Mouse (Mus musculus) left cerebral cortex, postnatal 25 days (tissue): Measurements from ENCODE around the gene Pias4. TPM values are rescaled to one million over a fixed set of nuclear protein-coding genes. Genes with fewer than 3 reads are reported as not detected.
"Not testable (repeated sequence)": the region's sequence is repeated elsewhere in the genome, so short reads cannot be mapped to it uniquely, and the experiment has no call there.

Experiments used
- DNase-seq, 2 experiments: peaks; one replicate each; pipeline ENCODE4 v3.0.0; 2022; ENCODE audit warnings: low spot score in 2 of 2, mixed read lengths in 1 of 2
- intact Hi-C: fragments of 180-260 bp; cut with DNase I; formaldehyde crosslinking; loops from one replicate; pipeline ENCODE4 v1.15.1; 2025
- total RNA-seq, 2 experiments: library from RNA; stranded (reverse); gene quantifications; 2 replicates each; pipeline ENCODE4 v1.2.3; 2021

Gene Pias4
- total RNA-seq, 2 experiments from 2014 or later = 26.6 to 28.7 TPM

DNA sequence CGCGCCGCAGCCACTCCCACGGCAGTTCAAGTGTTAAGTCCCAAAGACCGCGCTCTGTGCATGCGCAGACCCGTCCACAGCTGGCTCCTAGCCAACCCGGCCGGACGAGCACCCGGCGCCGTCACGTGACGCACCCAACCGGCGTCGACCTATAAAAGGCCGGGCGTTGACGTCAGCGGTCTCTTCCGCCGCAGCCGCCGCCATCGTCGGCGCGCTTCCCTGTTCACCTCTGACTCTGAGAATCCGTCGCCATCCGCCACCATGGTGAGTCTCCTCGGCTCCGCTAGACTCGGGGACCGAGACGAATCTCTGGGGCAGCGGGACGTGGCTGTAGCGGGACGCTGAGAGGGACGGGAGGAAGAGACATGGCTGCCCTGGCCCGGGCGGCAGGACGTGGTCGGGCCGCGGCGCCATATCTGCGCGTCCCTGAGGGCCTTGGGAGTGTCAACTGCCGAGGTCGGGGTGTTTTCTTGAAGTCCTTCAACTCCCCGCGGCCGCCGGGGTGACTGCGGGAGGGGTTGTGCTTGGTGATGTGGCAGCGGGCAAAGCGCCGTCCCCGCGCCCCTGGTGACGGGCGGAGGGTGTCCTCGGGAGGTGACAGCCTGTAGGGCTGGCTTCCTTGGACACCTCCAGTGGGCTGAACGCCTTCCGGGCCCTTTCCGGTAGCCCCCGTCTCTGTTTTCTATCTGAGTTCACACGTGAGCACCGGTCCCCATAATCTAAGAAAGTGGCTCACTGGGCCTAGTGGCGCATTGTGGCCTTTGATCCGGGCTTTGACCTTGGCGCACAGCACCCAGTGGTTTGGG is 8.9 kb upstream of the Pias4 start, which contains the start of gene Eef2:
TSS of gene Eef2 (plus strand) at position 166 of the 806 bp plus-strand sequence.
- intact Hi-C loops = loop anchor here (2.0 kb wide), 1 partner anchor 40 kb away; no protein-coding TSS in a partner anchor
- peak; percentile 98 to 100 for DNase-seq

DNA sequence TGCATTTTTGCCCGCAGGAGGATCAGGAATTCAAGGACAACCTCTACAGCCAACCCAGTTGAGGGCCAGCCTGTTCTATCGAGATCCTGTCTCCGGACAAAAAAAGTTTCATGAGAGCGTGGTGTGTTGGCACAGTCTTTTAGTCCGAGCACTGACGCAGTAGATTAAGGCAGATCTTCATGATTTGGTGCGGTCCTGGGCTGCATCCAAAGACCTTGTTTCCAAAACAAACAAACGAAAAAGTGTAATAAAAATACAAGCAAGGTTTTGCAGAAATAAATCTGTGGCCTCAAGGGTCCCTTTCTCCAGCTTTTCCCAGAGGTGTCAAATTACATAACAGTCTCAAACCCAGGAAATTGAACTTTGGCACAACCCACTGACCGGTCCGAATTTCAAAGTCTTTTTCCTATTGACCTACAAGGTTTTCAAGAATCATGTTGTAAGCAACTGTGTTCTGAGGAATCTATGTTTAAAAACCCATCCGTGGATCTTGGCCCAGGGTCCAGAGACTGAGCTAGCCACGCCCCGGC is 8.3 kb upstream of the Pias4 start:
- peak in 1 of 2 experiments; percentile 40 for DNase-seq
- intact Hi-C loops = loop anchor here (2.0 kb wide), 3 partner anchors 39 to 247 kb away; no protein-coding TSS in a partner anchor

- not testable (repeated sequence) for DNase-seq
- intact Hi-C loops = loop anchor here (2.0 kb wide), 2 partner anchors 177 to 247 kb away; no protein-coding TSS in a partner anchor
Observed at GRCm38 (mm10) chr10:81175345-81175701, 7.6 kb upstream of the Pias4 start.

GRCm38 (mm10) chr10:81174617-81175344 is 7.1 kb upstream of the Pias4 start:
- peak; percentile 84 to 90 for DNase-seq
- intact Hi-C loops = loop anchor here (2.0 kb wide), 2 partner anchors 176 to 246 kb away; no protein-coding TSS in a partner anchor

GRCm38 (mm10) chr10:81173132-81173531 is 5.4 kb upstream of the Pias4 start:
- intact Hi-C loops = no loop called here
- peak; percentile 82 to 89 for DNase-seq

DNA sequence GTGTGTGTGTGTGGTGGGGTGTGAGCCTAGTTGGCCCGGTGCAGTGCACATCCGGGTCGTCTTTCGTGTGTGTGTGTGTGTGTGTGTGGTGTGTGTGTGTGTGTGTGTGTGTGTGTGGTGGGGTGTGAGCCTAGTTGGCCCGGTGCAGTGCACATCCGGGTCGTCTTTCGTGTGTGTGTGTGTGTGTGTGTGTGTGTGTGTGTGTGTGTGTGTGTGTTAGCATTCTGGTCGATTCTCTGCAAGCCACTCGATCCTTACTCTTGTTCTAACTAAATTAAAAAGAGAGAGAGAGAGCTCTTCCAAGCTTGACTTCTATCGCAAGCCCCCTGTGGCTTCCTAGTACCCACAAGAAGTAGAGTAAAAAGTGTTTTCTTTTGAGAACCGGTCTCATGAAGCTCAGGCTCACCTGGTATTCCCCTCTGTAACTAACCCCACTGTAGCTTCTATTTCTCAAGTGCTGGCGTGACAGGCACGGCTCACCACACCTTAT is 1.7 kb upstream of the Pias4 start:
- intact Hi-C loops, DNase-seq: not testable (repeated sequence)

DNA sequence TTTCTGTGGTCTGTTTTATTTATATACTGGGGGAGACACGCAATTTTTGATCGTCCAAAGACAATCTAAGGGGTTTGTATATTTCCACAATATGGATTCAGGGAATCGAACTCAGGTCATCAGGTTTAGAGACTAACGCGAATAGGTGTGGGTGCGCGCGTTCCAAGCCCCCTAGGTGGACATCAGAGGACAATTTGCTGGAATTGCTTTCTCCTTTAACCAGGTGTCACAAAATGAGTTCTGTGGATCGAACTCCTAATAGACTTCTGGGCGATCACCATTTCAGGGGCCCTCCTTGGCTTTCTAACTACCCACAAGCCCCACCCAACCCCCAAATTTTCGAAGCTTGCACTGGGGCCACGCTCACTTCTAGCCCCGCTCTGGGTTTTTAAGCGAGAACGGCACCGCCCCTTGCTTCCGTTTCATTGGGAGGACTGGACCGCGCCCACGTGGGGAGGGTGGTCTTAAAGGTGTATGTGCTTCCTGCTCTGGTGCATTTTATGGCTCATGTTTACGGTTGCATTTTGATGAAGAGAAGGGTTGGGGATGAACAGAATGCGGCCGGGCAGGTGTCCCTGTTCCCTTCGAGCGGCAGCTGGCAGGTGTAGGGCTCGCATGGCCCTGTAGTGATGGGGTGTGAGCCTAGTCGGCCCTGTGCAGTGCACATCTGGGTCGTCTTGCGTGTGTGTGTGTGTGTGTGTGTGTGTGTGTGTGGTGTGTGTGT is 960 bp upstream of the Pias4 start:
- intact Hi-C loops = no loop called here
- DNase-seq = peak; percentile 74 to 86

DNA sequence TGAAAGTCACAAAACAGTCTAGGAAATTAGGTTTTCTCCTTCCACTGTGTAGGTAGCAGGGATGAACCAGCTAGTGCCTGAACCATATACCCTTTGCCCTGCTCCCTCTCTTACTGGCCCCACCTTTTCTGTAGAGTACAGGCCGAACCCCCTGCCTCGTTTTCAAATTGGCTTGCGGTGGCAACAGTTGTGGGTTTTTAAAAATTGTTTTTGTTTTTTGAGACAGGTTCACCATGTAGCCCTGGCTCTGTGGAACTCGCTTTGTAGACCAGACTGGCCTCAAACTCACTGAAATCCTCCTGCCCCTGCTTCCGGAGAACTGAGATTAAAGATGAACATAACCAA is 336 bp upstream of the Pias4 start:
- intact Hi-C loops = no loop called here
- no peak for DNase-seq

DNA sequence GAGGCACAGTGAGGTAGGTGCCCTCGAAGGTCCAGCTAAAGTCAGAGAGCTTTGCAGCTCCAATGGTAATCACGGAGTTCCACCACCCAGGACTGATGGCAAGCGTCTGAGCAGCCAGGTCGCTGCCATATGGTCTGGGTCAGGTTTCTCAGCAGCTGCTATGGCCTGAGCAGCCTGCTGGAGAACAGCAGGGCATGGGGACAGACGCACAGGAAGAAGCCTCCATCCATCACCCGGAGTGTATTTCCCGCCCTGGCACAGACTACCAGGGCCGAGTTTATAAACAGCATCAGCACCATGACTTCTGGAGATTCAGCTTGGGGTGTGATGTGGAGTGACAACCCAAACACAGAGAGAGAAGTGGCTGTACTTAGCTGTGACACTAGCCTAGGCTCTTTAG is 2.6 kb downstream of the Pias4 start:
- no peak for DNase-seq
- intact Hi-C loops = no loop called here

GRCm38 (mm10) chr10:81162318-81162652 is 5.4 kb downstream of the Pias4 start:
- intact Hi-C loops = no loop called here
- DNase-seq = no peak

- intact Hi-C loops = no loop called here
- no peak for DNase-seq
Observed at GRCm38 (mm10) chr10:81161602-81162317, 6.0 kb downstream of the Pias4 start.

GRCm38 (mm10) chr10:81154736-81155135 is 13.0 kb downstream of the Pias4 start:
- intact Hi-C loops = no loop called here
- no peak for DNase-seq

- DNase-seq = no peak
- intact Hi-C loops = no loop called here
Observed at GRCm38 (mm10) chr10:81154313-81154712, 13.4 kb downstream of the Pias4 start.

DNA sequence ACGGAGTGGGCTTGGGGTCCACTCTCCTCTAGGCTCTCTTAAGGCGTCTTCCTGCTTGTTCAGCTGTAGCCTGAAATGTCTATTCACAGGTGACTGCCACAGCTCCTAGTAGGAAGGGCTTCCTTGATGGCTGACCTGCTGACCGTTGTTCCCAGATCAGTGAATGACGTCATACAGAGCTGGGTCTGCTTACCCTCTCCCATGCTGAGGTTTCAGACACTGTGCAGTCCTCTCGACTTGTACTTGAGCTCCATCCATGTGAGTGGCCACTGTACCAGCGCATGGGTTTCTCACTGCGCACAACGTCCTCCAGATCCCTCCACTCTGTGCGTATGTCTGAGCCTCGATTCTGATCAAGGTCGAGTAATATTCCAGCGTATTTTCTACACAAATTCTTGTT is 15.1 kb downstream of the Pias4 start:
- intact Hi-C loops = no loop called here
- no peak for DNase-seq

DNA sequence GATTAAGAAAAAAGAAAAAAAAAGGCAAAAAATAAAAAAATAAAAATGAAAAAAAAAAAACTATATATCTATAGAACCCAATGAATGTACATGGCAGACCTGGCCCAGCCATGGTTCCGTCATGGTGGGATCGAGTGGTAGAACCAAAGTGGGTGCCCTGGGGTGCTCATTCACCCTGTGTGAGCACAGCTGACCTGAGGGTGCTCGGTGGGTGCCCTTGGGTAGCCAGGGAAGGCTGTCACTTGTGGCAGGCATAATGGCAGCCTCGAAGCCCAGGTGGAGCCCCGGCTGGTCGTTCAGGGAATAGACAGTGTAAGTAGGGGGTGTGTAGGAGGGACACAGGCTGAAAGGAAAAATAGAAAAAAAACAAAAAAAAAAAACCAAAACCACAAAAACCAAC is 16.5 kb downstream of the Pias4 start:
- DNase-seq = no peak
- intact Hi-C loops = no loop called here

DNA sequence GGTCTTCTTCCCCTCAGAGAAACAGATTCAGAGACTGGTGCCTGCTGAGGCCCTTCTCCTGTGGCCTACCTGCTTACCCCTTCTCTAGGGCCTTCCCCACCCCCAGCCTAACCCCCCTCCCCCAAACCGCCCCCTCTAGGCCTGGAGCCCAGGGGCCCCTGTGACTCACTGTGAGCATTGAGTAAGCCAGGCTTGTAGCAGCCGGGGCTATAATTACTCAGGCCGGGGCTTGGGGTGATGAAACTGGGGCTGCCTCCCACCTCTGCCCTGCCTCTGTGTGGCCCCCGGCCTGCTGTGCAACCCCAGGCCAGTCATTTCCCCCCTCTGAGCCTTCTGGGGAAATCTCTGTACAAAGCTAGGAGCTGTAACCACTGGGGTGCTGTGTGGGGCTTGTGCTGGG is 21.4 kb downstream of the Pias4 start:
- intact Hi-C loops = no loop called here

DNA sequence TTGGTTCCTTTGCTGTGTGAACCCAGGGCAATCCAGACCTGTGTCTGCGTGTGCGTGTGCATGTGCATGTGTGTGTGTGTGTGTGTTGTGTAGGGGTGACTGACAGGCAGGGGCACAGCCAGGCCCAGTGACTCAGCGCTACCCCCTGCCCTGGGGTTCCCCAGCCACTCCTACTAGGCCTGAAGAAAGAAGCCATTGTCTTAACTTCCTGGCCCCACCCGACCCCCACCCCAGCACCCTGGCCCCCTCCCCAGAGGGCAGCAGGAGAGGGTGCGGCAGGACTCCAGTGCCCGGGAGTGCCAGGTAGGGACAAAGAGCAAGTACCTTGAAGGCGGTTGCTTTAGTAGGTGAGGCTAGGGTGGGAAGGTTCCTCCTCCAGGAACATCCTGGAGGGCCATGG is 21.9 kb downstream of the Pias4 start:
- no peak for DNase-seq
- intact Hi-C loops = no loop called here

More for the DNA sequence above, 21.4 kb downstream of the Pias4 start:
- DNase-seq = no peak

- no peak for DNase-seq
- intact Hi-C loops = no loop called here
Observed at GRCm38 (mm10) chr10:81145307-81145706, 22.4 kb downstream of the Pias4 start.

- no peak for DNase-seq
- intact Hi-C loops = no loop called here
Observed at GRCm38 (mm10) chr10:81144667-81145066, 23.1 kb downstream of the Pias4 start.
